Mouse (Mus musculus): Measurements from ENCODE around the gene Sh3pxd2a. TPM values are rescaled to one million over a fixed set of nuclear protein-coding genes. Genes with fewer than 3 reads are reported as not detected.

Sh3pxd2a gene
- polyA plus RNA-seq, 1 experiment, result 47.6 TPM

DNA sequence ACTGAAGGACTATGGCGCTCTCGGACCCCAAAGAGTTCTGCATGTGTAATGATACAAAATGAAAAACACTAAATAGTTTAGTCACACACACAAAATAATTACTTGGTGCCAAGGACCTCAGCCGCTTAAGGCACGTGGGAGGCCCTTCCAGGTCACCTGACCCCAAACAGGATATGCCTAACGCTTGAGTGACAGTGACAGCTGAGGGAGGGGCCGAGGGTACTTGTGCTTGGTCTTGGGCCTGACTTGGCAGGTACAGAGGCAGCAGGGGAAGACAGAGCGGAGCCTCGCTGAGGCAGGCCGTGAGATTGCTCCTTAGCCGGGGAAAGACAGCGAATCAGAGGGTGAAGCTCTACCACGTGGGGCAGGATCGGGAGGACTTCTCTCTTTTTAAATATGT, 73.3 kb downstream of the Sh3pxd2a start:
- Histone ChIP-seq H3K27ac (ENCODE audit: insufficient read depth, low read length) (no peak overlapping the region), H3K4me3 (ENCODE audit: low read depth, low read length) (no peak overlapping the region), H3K4me1 (ENCODE audit: control insufficient read depth, insufficient read depth, low read length) (no peaks in the 10 kb centered on the region), H3K36me3 (ENCODE audit: control insufficient read depth, insufficient read depth, low read length, poor library complexity, severe bottlenecking) (no peaks in the 10 kb centered on the region), H3K9ac (ENCODE audit: low read depth, poor library complexity, severe bottlenecking) (no peak overlapping the region), H3K9me3 (replicated peaks; ENCODE audit: control insufficient read depth, insufficient read depth, low read length, poor library complexity, severe bottlenecking) (peaks cover 2% of the 10 kb centered on the region; the same call in 1 of the 2 replicates), H3K27me3 (ENCODE audit: control insufficient read depth, insufficient read depth, low read length, poor library complexity, severe bottlenecking) (no peaks in the 10 kb centered on the region)
- TF ChIP-seq CTCF (IDR thresholded peaks at IDR 0.05; ENCODE audit: low read depth, low read length), result no peak
- TF ChIP-seq EP300 (IDR thresholded peaks at IDR 0.05; ENCODE audit: insufficient read depth, low read depth, low read length), result no peak
- no peak for TF ChIP-seq POLR2A (IDR thresholded peaks at IDR 0.05; ENCODE audit: insufficient read depth, low read length)

DNA sequence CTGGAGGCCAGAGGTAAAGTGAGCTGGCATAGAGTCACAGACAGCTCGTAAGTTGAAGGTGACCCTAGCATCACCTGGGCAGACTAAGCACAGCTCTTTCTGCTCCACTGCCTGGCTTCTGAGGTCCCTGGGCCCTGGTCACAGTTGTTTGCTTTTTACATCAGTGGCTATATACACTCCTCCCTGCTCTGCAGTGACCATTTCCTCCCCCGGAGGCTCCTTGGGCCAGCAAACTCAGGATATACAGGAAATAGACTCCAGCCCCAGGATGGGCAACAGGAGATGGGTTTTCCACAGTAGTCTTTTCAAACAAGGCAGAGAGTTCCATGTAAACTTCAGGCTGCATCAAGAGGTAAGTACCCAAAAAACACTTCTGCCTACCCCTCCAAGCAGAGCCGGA, 76.3 kb downstream of the Sh3pxd2a start:
- Histone ChIP-seq H3K4me3 (ENCODE audit: low read depth, low read length) (no peak overlapping the region), H3K9ac (ENCODE audit: low read depth, poor library complexity, severe bottlenecking) (no peak overlapping the region), H3K4me1 (ENCODE audit: control insufficient read depth, insufficient read depth, low read length) (peaks cover 2% of the 10 kb centered on the region), H3K9me3 (replicated peaks; ENCODE audit: control insufficient read depth, insufficient read depth, low read length, poor library complexity, severe bottlenecking) (peaks cover 2% of the 10 kb centered on the region; the same call in 1 of the 2 replicates), H3K36me3 (ENCODE audit: control insufficient read depth, insufficient read depth, low read length, poor library complexity, severe bottlenecking) (no peaks in the 10 kb centered on the region), H3K27ac (ENCODE audit: insufficient read depth, low read length) (no peak overlapping the region), H3K27me3 (ENCODE audit: control insufficient read depth, insufficient read depth, low read length, poor library complexity, severe bottlenecking) (no peaks in the 10 kb centered on the region)
- TF ChIP-seq POLR2A (IDR thresholded peaks at IDR 0.05; ENCODE audit: insufficient read depth, low read length) (no peak), EP300 (IDR thresholded peaks at IDR 0.05; ENCODE audit: insufficient read depth, low read depth, low read length) (no peak)

DNA sequence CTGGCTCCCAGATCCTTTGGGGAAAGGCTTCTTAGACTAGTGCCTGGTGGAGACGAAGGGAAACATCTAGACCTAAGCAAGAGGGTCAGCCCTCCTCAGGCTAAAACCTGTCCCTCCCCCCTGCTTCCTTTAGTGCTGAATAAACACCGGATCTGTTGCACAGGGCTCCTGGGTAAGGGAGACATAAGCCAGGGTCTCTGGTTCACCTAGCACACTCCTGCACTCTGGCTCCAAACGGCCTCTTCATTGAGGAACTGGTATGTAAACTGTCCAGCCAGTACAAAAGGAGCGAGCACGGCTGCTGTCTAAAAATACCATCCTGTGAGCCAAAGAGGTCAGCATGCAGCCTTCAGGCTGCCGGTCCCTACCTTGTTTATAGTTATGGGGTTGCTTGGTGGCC, 76.8 kb downstream of the Sh3pxd2a start:
- peaks cover 2% of the 10 kb centered on the region for H3K4me1 ChIP-seq (ENCODE audit: control insufficient read depth, insufficient read depth, low read length)
- TF ChIP-seq EP300 (IDR thresholded peaks at IDR 0.05; ENCODE audit: insufficient read depth, low read depth, low read length), result no peak
- TF ChIP-seq POLR2A (IDR thresholded peaks at IDR 0.05; ENCODE audit: insufficient read depth, low read length), result no peak
- no peak for TF ChIP-seq CTCF (IDR thresholded peaks at IDR 0.05; ENCODE audit: low read depth, low read length)
- H3K27ac ChIP-seq (ENCODE audit: insufficient read depth, low read length), result no peak overlapping the region
- no peak overlapping the region for H3K4me3 ChIP-seq (ENCODE audit: low read depth, low read length)
- H3K9ac ChIP-seq (ENCODE audit: low read depth, poor library complexity, severe bottlenecking), result no peak overlapping the region
- H3K36me3 ChIP-seq (ENCODE audit: control insufficient read depth, insufficient read depth, low read length, poor library complexity, severe bottlenecking), result no peaks in the 10 kb centered on the region
- peaks cover 2% of the 10 kb centered on the region; the same call in 1 of the 2 replicates for H3K9me3 ChIP-seq (replicated peaks; ENCODE audit: control insufficient read depth, insufficient read depth, low read length, poor library complexity, severe bottlenecking)
- no peaks in the 10 kb centered on the region for H3K27me3 ChIP-seq (ENCODE audit: control insufficient read depth, insufficient read depth, low read length, poor library complexity, severe bottlenecking)

DNA sequence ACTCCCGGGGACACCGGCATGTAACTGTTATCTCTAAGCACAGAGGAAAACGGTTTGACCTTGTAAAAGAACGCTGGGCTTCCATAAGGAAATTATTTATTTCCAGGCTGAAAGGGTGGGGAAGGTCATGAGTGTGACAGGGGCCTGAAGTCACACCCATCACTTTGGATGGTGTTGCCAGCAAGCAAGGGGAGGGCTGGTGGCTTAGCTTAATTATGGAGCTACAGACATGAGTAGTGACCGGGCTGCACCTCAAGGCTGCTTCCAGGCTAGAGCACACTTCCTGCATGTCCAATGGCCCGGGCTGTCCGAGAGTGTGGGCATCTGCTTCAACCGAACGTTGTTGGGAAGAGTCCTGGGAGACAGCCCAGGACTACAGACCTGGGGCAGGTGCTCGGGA, 78.2 kb downstream of the Sh3pxd2a start:
- no peak overlapping the region for H3K4me3 ChIP-seq (ENCODE audit: low read depth, low read length)
- TF ChIP-seq CTCF (IDR thresholded peaks at IDR 0.05; ENCODE audit: low read depth, low read length) (no peak), EP300 (IDR thresholded peaks at IDR 0.05; ENCODE audit: insufficient read depth, low read depth, low read length) (no peak), POLR2A (IDR thresholded peaks at IDR 0.05; ENCODE audit: insufficient read depth, low read length) (no peak)
- no peak overlapping the region for H3K27ac ChIP-seq (ENCODE audit: insufficient read depth, low read length)
- no peak overlapping the region for H3K9ac ChIP-seq (ENCODE audit: low read depth, poor library complexity, severe bottlenecking)
- no peaks in the 10 kb centered on the region for H3K36me3 ChIP-seq (ENCODE audit: control insufficient read depth, insufficient read depth, low read length, poor library complexity, severe bottlenecking)
- no peaks in the 10 kb centered on the region for H3K27me3 ChIP-seq (ENCODE audit: control insufficient read depth, insufficient read depth, low read length, poor library complexity, severe bottlenecking)
- H3K4me1 ChIP-seq (ENCODE audit: control insufficient read depth, insufficient read depth, low read length), result peaks cover 3% of the 10 kb centered on the region
- no peaks in the 10 kb centered on the region for H3K9me3 ChIP-seq (replicated peaks; ENCODE audit: control insufficient read depth, insufficient read depth, low read length, poor library complexity, severe bottlenecking)

DNA sequence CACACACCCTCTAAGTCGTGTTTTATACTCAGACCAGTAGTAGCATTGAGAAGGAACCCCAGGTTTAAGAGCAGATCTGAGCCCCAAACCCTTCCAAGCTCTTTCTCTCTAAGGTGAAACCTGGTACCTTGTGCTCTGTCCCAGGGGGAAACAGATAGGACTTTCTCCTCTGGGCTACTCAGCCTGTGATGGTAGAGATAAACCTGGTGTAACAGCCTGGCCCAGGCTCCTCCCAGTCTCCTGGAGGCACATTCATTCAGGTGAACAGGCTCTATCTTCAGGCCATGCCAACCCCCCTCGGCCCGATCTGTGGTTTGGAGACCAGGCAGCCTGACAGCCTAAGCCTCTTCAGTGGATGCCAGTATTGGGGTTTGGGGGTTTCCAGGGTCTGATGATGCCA, 79.6 kb downstream of the Sh3pxd2a start:
- Histone ChIP-seq H3K27ac (ENCODE audit: insufficient read depth, low read length) (no peak overlapping the region), H3K9me3 (replicated peaks; ENCODE audit: control insufficient read depth, insufficient read depth, low read length, poor library complexity, severe bottlenecking) (no peaks in the 10 kb centered on the region), H3K9ac (ENCODE audit: low read depth, poor library complexity, severe bottlenecking) (no peak overlapping the region), H3K4me3 (ENCODE audit: low read depth, low read length) (no peak overlapping the region), H3K4me1 (ENCODE audit: control insufficient read depth, insufficient read depth, low read length) (peaks cover 3% of the 10 kb centered on the region), H3K36me3 (ENCODE audit: control insufficient read depth, insufficient read depth, low read length, poor library complexity, severe bottlenecking) (no peaks in the 10 kb centered on the region), H3K27me3 (ENCODE audit: control insufficient read depth, insufficient read depth, low read length, poor library complexity, severe bottlenecking) (no peaks in the 10 kb centered on the region)
- no peak for TF ChIP-seq EP300 (IDR thresholded peaks at IDR 0.05; ENCODE audit: insufficient read depth, low read depth, low read length)
- TF ChIP-seq CTCF (IDR thresholded peaks at IDR 0.05; ENCODE audit: low read depth, low read length), result no peak
- no peak for TF ChIP-seq POLR2A (IDR thresholded peaks at IDR 0.05; ENCODE audit: insufficient read depth, low read length)

DNA sequence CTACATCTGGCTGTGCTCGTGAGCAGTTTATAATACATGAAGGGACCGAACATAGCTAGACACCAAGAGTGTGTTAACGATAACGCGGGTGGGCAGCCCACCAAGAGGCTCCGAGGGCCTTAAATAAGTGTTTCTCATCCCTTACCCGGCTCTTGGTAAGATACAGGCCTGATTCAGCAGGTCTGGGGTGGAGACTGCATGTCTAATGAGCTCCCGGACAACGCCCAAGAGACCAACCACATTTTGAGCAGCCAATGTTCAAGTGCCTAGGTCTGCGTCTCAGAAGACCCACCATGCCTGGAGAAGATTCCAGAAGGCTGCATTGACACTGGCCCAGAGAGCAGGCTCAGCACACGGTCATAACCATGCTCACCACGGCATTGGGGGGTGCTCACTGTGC, 80.2 kb downstream of the Sh3pxd2a start:
- Histone ChIP-seq H3K4me1 (ENCODE audit: control insufficient read depth, insufficient read depth, low read length) (peaks cover 3% of the 10 kb centered on the region), H3K27me3 (ENCODE audit: control insufficient read depth, insufficient read depth, low read length, poor library complexity, severe bottlenecking) (no peaks in the 10 kb centered on the region), H3K9me3 (replicated peaks; ENCODE audit: control insufficient read depth, insufficient read depth, low read length, poor library complexity, severe bottlenecking) (no peaks in the 10 kb centered on the region), H3K36me3 (ENCODE audit: control insufficient read depth, insufficient read depth, low read length, poor library complexity, severe bottlenecking) (no peaks in the 10 kb centered on the region), H3K27ac (ENCODE audit: insufficient read depth, low read length) (no peak overlapping the region), H3K4me3 (ENCODE audit: low read depth, low read length) (no peak overlapping the region), H3K9ac (ENCODE audit: low read depth, poor library complexity, severe bottlenecking) (no peak overlapping the region)
- no peak for TF ChIP-seq EP300 (IDR thresholded peaks at IDR 0.05; ENCODE audit: insufficient read depth, low read depth, low read length)
- TF ChIP-seq CTCF (IDR thresholded peaks at IDR 0.05; ENCODE audit: low read depth, low read length), result no peak
- no peak for TF ChIP-seq POLR2A (IDR thresholded peaks at IDR 0.05; ENCODE audit: insufficient read depth, low read length)
